Mouse (Mus musculus): ENCODE results near the gene Gcc2. TPM values are rescaled to one million over a fixed set of nuclear protein-coding genes. Genes with fewer than 3 reads are reported as not detected.

Gcc2 gene
- 38.3 TPM for polyA plus RNA-seq (2021)

DNA sequence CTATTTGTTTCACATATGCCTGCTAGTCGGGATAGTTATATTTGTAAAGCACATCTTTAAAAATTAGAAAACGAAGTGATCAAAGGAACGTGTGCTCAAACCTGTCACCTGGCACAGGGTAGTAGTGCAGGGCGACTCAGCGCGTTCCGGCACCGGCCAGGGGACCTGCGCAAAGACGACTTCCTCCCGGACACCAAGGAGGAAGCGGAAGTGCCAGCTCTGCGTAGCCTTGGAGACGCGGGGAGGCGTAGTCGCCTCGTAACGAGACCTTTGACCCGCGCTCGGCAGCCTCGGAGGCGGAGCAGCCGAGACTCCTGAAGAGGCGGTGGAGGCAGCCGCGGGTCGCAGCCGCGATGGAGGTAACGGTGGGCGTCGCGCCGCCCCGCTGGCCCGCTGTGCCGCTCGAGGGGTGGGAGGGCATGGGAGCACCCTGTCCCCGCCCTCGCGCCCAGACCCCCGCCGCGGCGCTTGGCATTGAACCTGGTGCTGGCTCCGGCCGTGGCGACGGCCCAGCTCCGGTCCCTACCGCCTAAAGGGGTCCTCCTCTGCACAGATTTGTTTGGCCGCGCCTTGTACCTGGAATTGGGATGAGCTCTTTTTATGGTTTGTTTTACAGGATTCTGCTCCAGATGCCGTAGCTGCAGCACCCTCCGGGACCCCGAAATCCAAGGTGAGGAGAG lies at the start of gene Gcc2:
TSS of gene Gcc2 (plus strand) at position 285 of the 680 bp plus-strand sequence.
- CTCF ChIA-PET: no interaction called here
- POLR2A ChIA-PET: interaction anchor here (0.6 kb wide), 2 partner anchors 848 to 1109 kb away, joined by 4 to 5 read pairs; no protein-coding TSS in a partner anchor
- TF ChIP-seq CTCF (IDR thresholded peaks at IDR 0.05): no peak
- in situ Hi-C loops (cut with MboI; ENCODE audit: low pct_unique_long_range_greater_than_20kb): no loop called here
- DNase-seq (ENCODE audit: low read depth, low spot score): peak; percentile 58
- no peaks in the 10 kb centered on the region for H3K27me3 ChIP-seq
- ATAC-seq: peak; percentile 99

DNA sequence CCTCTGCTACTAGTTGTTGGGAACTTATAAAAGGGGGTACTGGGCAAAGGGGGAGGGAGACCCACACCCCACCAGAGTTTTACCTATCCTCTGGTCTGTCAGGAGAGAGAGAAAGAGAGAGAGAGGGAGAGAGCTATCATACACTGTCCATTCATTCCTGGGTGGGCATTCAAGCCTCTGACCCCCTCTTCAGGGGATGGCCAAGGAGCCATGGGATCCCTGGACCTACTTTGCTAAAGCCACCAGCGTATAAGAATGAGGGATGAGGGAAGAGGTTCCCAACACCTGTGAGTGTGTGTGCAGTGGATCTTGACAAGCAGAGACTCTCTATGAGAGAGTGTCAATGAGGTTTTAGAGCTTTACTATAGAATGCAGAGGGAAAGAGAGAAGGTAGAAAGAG lies 49.3 kb upstream of the Gcc2 start:
- ChIA-PET CTCF (no interaction called here), POLR2A (no interaction called here)

DNA sequence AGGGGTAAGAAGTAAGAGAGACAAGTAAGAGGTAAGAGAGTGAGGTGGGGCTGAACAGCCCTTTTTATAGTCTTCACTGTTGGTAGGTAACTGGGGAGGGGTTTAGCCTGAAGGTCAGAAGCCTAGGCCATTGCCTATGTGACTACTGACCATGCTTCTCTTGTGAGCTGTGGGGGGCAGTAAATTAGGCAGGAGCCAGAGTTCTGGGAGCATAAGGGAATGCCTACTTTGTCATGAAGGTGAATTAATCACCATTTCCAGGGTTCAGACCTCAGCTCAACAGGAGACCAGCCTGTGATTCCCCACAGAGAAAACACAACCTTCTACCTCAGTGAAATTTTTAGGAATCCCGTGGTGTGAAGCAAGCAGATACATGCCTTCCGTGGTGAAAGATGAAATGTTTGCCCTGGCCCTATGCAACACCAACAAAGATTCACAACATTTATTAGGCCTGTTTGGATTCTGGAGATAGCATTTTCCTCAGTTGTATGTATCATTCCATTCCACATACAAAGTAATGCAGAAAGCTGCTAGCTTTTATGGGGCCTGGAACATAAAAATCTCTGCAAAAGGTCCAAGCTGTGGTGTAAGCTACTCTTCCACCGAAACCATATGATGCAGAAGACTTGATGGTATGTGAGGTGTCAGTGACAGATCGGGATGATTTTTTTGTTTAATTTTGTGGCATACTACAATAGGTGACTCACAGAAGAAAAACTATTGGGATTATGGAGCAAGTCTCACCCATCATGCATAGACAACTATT lies 48.5 kb upstream of the Gcc2 start:
- in situ Hi-C loops (cut with MboI; ENCODE audit: low pct_unique_long_range_greater_than_20kb): no loop called here
- DNase-seq (ENCODE audit: low read depth, low spot score): no peak
- H3K27me3 ChIP-seq: peaks cover 13% of the 10 kb centered on the region
- POLR2A ChIA-PET: no interaction called here
- no peak for ATAC-seq
- TF ChIP-seq CTCF (IDR thresholded peaks at IDR 0.05): no peak
- CTCF ChIA-PET: no interaction called here

More for the DNA sequence above, 49.3 kb upstream of the Gcc2 start:
- ATAC-seq (no peak), DNase-seq (ENCODE audit: low read depth, low spot score) (no peak)
- peaks cover 13% of the 10 kb centered on the region for H3K27me3 ChIP-seq
- TF ChIP-seq CTCF (IDR thresholded peaks at IDR 0.05): no peak
- in situ Hi-C loops (cut with MboI; ENCODE audit: low pct_unique_long_range_greater_than_20kb): no loop called here

DNA sequence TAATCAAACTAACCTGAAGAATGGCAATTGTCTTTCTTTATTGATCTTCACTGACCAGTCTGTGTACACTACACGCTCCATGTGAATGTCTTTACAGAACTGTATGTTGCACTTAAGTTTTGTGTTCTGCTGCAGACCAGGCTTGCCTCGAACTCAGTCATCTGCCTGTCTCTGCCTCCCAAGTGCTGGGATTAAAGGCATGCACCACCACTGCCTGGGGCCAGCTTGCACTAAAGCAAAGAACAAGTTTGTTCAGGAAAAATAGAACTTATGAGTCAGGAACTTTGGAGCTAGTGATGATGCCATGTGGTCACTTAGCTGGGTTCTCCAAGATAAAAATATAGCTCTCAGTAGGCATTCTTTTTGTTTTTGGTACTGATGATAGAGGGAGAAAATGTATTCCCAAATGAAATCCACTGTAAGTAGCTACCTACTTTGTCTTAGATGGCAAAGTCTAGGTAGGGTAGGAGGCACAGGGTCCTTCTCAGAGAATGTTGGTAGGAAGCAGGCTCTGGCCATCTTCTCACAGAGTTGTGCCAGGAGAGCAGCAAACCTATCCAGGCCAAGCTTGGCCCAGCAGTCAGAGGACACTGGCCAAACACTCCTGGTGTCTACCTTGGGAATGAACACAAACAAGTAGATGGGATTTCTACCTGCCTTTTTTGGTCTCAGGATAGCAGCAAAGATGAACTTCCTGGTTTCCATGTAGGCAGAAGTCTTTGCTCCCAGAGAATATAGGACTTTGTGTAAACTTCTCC lies 45.4 kb upstream of the Gcc2 start:
- DNase-seq (ENCODE audit: low read depth, low spot score): no peak
- in situ Hi-C loops (cut with MboI; ENCODE audit: low pct_unique_long_range_greater_than_20kb): no loop called here
- H3K27me3 ChIP-seq: peaks cover 27% of the 10 kb centered on the region
- no peak for TF ChIP-seq CTCF (IDR thresholded peaks at IDR 0.05)
- ChIA-PET POLR2A (no interaction called here), CTCF (no interaction called here)
- ATAC-seq: no peak

DNA sequence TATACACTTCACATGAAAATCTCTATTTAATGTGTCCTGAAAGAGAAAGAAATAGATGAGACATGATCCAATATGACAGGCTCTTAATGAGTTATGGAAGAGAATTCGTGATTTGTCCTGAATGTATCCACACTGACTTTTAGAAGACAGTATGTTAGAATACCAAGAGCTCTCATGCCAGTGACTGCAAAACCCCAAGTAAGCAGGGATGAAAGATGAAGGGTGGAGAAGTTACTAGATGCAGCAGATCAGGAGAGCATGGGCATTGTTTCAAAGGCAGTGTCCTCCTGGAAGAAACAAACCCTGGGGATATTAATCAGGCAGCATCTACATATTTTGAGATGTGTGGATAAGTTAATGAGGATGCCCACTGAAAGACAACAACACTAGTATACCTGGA lies 44.8 kb upstream of the Gcc2 start:
- ATAC-seq (no peak), DNase-seq (ENCODE audit: low read depth, low spot score) (no peak)
- peaks cover 32% of the 10 kb centered on the region for H3K27me3 ChIP-seq
- ChIA-PET CTCF (no interaction called here), POLR2A (no interaction called here)
- in situ Hi-C loops (cut with MboI; ENCODE audit: low pct_unique_long_range_greater_than_20kb): no loop called here
- no peak for TF ChIP-seq CTCF (IDR thresholded peaks at IDR 0.05)

DNA sequence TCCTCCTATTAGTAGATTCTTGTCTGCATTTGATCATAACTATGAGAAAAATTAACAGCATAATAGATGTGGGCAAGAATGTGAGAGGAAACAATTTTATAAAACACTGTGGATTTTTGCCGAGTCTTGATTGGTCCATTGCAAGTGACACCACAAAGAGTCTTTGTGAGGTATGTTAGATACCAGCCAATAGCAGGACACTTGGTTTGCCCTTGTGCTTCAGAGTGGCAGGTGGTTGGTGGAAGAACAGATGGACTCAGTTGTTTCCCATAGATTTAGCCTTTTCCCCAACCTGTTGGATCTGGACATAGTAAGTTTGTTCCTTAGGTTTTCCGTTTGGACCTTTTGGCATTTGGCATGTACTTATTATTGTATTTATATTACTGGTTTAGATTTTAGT lies 44.1 kb upstream of the Gcc2 start:
- TF ChIP-seq CTCF (IDR thresholded peaks at IDR 0.05): no peak
- ATAC-seq (no peak), DNase-seq (ENCODE audit: low read depth, low spot score) (no peak)
- in situ Hi-C loops (cut with MboI; ENCODE audit: low pct_unique_long_range_greater_than_20kb): no loop called here
- POLR2A ChIA-PET: no interaction called here
- CTCF ChIA-PET: no interaction called here
- H3K27me3 ChIP-seq: peaks cover 38% of the 10 kb centered on the region

DNA sequence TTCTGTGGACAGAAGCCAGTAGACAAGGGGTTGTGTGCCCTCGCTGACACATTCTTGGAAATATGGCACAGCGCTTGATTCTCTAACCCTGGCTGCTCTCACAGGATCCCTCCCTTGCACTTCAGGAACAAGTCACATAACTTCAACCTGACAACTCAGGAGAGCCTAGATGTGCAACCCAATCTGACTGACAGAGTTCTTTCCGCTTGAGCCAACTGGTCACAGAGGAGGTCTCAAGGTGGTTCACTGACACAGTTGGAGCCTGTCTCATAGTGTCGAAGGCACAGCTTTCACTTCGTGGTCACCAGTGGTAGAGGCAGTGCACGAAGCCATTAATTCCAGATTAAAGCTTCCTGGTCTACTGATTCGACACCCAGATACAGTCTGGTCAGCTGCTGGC lies 43.1 kb upstream of the Gcc2 start:
- TF ChIP-seq CTCF (IDR thresholded peaks at IDR 0.05): no peak
- DNase-seq (ENCODE audit: low read depth, low spot score) (no peak), ATAC-seq (no peak)
- in situ Hi-C loops (cut with MboI; ENCODE audit: low pct_unique_long_range_greater_than_20kb): no loop called here
- ChIA-PET CTCF (no interaction called here), POLR2A (no interaction called here)
- H3K27me3 ChIP-seq: peaks cover 46% of the 10 kb centered on the region

DNA sequence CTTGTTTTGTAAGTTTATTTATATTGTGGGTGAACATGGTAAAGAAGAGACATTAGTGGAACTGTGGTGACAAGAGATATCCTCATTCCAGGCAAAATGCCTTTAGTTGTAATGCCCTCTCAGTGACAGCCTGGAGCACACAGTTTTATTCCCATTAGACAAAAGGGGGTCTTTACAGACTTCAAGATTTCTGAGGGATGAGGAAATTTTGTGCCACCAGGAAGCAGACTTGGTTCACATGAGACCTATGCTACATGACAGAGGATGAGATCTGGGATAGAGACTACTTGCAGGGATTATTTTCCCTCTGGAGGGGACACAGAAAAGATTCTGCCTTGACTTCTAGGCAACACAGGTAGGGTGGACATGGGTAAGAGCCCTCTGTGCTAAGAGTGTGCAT lies 40.8 kb upstream of the Gcc2 start:
- DNase-seq (ENCODE audit: low read depth, low spot score) (no peak), ATAC-seq (no peak)
- peaks cover 35% of the 10 kb centered on the region for H3K27me3 ChIP-seq
- ChIA-PET POLR2A (no interaction called here), CTCF (no interaction called here)
- TF ChIP-seq CTCF (IDR thresholded peaks at IDR 0.05): no peak
- in situ Hi-C loops (cut with MboI; ENCODE audit: low pct_unique_long_range_greater_than_20kb): no loop called here

DNA sequence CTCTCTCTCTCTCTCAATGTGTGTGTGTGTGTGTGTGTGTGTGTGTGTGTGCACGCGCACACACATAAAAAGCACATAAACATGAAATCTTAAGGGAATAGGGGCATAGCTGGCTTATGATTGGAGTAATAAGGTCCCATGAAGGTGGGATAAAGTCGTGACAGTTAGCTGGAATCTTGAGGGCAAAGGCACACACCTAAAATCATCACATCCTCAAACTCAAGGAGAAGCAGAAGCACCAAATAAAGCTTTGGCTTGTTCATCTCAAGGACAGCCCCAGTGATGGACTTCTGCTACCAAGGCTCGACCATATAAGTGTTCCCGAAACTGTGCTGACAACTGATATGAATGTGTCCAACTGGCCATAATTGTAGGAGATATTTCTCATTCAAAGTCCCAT lies 40.4 kb upstream of the Gcc2 start:
- ChIA-PET CTCF (no interaction called here), POLR2A (no interaction called here)
- no peak for DNase-seq (ENCODE audit: low read depth, low spot score)
- no peak for TF ChIP-seq CTCF (IDR thresholded peaks at IDR 0.05)
- ATAC-seq: no peak
- peaks cover 35% of the 10 kb centered on the region for H3K27me3 ChIP-seq
- in situ Hi-C loops (cut with MboI; ENCODE audit: low pct_unique_long_range_greater_than_20kb): no loop called here

DNA sequence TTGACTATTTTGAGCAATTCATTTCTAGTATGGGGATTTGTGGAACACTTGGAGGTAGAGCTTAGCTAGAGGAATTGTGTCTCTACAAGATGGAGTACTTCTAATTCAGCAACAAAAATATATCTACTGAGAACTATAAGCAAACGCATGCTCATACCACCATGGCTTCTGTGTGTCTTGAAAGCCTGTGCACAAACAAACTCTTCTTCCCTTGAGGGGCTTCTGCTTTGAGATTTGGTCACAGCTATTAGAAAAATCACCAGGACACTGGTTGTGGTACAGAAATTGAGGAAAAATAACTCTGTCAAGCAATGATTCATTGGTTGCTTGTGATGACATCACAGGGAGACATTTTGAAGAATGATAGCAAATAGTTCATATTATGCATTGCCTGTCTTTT lies 39.9 kb upstream of the Gcc2 start:
- DNase-seq (ENCODE audit: low read depth, low spot score) (no peak), ATAC-seq (no peak)
- ChIA-PET POLR2A (no interaction called here), CTCF (no interaction called here)
- H3K27me3 ChIP-seq: peaks cover 35% of the 10 kb centered on the region
- in situ Hi-C loops (cut with MboI; ENCODE audit: low pct_unique_long_range_greater_than_20kb): no loop called here
- no peak for TF ChIP-seq CTCF (IDR thresholded peaks at IDR 0.05)

DNA sequence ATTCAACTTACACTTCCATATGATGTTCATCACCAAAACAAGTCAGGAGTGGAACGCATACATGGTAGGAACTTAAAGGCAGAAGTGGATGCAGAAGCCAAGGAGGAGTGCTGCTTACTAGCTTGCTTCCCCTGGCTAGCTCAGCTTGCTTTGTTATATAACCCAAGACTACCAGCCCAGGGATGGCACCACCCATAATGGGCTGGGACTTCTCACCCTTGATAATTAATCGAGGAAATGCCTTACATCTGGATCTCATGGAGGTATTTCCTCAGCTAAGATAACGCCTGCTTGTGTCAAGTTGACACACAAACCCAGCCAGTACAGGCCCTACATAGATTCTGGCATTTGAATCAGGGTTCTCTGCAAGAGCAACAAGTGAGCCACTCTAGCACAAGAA lies 37.9 kb upstream of the Gcc2 start:
- H3K27me3 ChIP-seq: peaks cover 35% of the 10 kb centered on the region
- no peak for TF ChIP-seq CTCF (IDR thresholded peaks at IDR 0.05)
- in situ Hi-C loops (cut with MboI; ENCODE audit: low pct_unique_long_range_greater_than_20kb): no loop called here
- CTCF ChIA-PET: no interaction called here
- ATAC-seq (no peak), DNase-seq (ENCODE audit: low read depth, low spot score) (no peak)
- POLR2A ChIA-PET: no interaction called here
